Comparison of ENCODE assay signal across 11 mouse cellular contexts in genomic region chr2:83744276-83744952, GRCm38 (mm10). TPM values are rescaled to one million over a fixed set of nuclear protein-coding genes. Genes with fewer than 3 reads are reported as not detected.
DNase-seq lines count a peak whose midpoint lies in the region; ATAC-seq and TF ChIP-seq lines count a peak whose summit lies in the region.
"Had no signal": no experiment of that assay in that cellular context is flagged by ENCODE, and none has a peak within 500 bp of the region (broad histone marks: within the 10 kb centered on the region; RNA-seq: fewer than 3 reads in every experiment).

No protein-coding gene starts in this region.

- H3K27ac ChIP-seq in heart, postnatal 0 days (ENCODE audit: low read depth): 0 out of 2 replicates have a peak overlapping the region, but pooled peaks have one; percentile 2
- H3K27ac ChIP-seq in heart, adult 2 months: no peak overlapping the region
- H3K27ac ChIP-seq: hindbrain, embryonic 12.5 days had no signal

- H3K4me1 ChIP-seq in heart, postnatal 0 days (ENCODE audit: control insufficient read depth, insufficient read depth): peaks cover 5% of the 10 kb centered on the region; the same call in 1 of the 2 replicates
- peaks cover 6% of the 10 kb centered on the region for H3K4me1 ChIP-seq in heart, adult 2 months (ENCODE audit: control insufficient read depth, insufficient read depth, low read length)
- H3K4me1 ChIP-seq: hindbrain, embryonic 12.5 days had no signal

- TF ChIP-seq EP300 in heart, postnatal 0 days (IDR thresholded peaks at IDR 0.05; ENCODE audit: low read depth): no peak
- no peak for TF ChIP-seq EP300 in heart, adult 2 months (IDR thresholded peaks at IDR 0.05; ENCODE audit: insufficient read depth, low read depth, low read length)

- H3K36me3 ChIP-seq in heart, postnatal 0 days (replicated peaks; ENCODE audit: control insufficient read depth, insufficient read depth, low read length): peaks cover 15% of the 10 kb centered on the region
- no peaks in the 10 kb centered on the region; the same call in 1 of the 2 replicates for H3K36me3 ChIP-seq in heart, adult 2 months (ENCODE audit: control insufficient read depth, insufficient read depth, low read length)

- H3K4me3 ChIP-seq in heart, postnatal 0 days (ENCODE audit: low read depth, low read length): no peak overlapping the region
- H3K4me3 ChIP-seq in heart, adult 2 months: no peak overlapping the region
- H3K4me3 ChIP-seq: hindbrain, embryonic 12.5 days had no signal

- TF ChIP-seq CTCF in heart, postnatal 0 days (IDR thresholded peaks at IDR 0.05; ENCODE audit: low read depth): no peak
- no peak for TF ChIP-seq CTCF in heart, adult 2 months (IDR thresholded peaks at IDR 0.05)

- WGBS in heart, postnatal 0 days: 45% methylated on average over 9 of the region's 9 CpGs
- 51% methylated on average over 9 of the region's 9 CpGs for WGBS in heart, adult 2 months

- no peaks in the 10 kb centered on the region; the same call in 1 of the 2 replicates for H3K79me2 ChIP-seq in heart, adult 2 months (replicated peaks; ENCODE audit: control insufficient read depth, insufficient read depth, low read length)

- H3K4me2 ChIP-seq in heart, postnatal 0 days (ENCODE audit: low read depth, low read length): no peak overlapping the region
- H3K4me2 ChIP-seq: hindbrain, embryonic 12.5 days had no signal

- TF ChIP-seq POLR2A in heart, adult 2 months (IDR thresholded peaks at IDR 0.05; ENCODE audit: insufficient read depth, low read depth, low read length): no peak

- H3K9me3 ChIP-seq in heart, postnatal 0 days (replicated peaks; ENCODE audit: control insufficient read depth, low read length): no peaks in the 10 kb centered on the region
- H3K9me3 ChIP-seq: hindbrain, embryonic 12.5 days had no signal

- DNase-seq in heart, postnatal 0 days (ENCODE audit: low spot score): peak; percentile 26
- no peak for DNase-seq in heart, adult 2 months
- DNase-seq in lung, postnatal 10 days: peak; percentile 14
- DNase-seq in lung, postnatal 25 days (ENCODE audit: low spot score): no peak
- DNase-seq in induced T-regulatory cell, adult 2 months (ENCODE audit: low read depth): peak; percentile 48
- no peak for DNase-seq in cerebellum, adult 18-20 months
- no peak for DNase-seq in embryo, embryonic 10.5 days (ENCODE audit: low spot score)
- DNase-seq: adrenal gland, adult 8-10 months; cerebellum, adult 11 months; right cerebral cortex, adult 18-20 months had no signal

- ATAC-seq in heart, postnatal 0 days (ENCODE audit: insufficient read depth, low read depth): peak; percentile 39; the same call in 1 of the 2 replicates

- 0 out of 2 replicates have a peak, but pooled peaks cover 8% of the 10 kb centered on the region for H3K27me3 ChIP-seq in heart, postnatal 0 days (ENCODE audit: control insufficient read depth, insufficient read depth, low read length)
- no peaks in the 10 kb centered on the region for H3K27me3 ChIP-seq in heart, adult 2 months (ENCODE audit: control insufficient read depth, insufficient read depth, low read length)
- H3K27me3 ChIP-seq: hindbrain, embryonic 12.5 days had no signal

- no peak overlapping the region for H3K9ac ChIP-seq in heart, postnatal 0 days (replicated peaks; ENCODE audit: low read depth, low read length)
- no peak overlapping the region for H3K9ac ChIP-seq in heart, adult 2 months (ENCODE audit: low read depth, low read length)
- H3K9ac ChIP-seq: hindbrain, embryonic 12.5 days had no signal

- intact Hi-C loops in heart, adult 2 months (cut with DNase I): no loop called here

RNA-seq across cellular contexts. Expression of gene Itgav, which starts 20.2 kb away (rescaled TPM):
- total RNA-seq in heart, postnatal 0 days (2014; rRNA removed; ENCODE audit: low replicate concordance): 23.2 and 66.4 TPM in 2 replicates
- polyA plus RNA-seq in heart, postnatal 0 days (2015; fragmentation: Nextera tagmentation; extraction: Ambion mirVana): 37.4 and 42.1 TPM in 2 replicates
- 10 to 100 TPM; 32.9 to 38.5 TPM for total RNA-seq in heart, adult 2 months (2021)
- polyA plus RNA-seq in heart, adult 2 months (2012; rRNA removed): 14.2 and 20.7 TPM in 2 replicates

Comparison
In these comparisons a context has a peak if more than half of its experiments do, and no peak if none do; other contexts are left out.
1. DNase-seq: peak in heart, postnatal 0 days (single experiment), lung, postnatal 10 days (single experiment) and induced T-regulatory cell, adult 2 months (single experiment); none in heart, adult 2 months (0 of 2), lung, postnatal 25 days (single experiment), cerebellum, adult 18-20 months (0 of 2) and embryo, embryonic 10.5 days (single experiment).